Mouse (Mus musculus) neutrophil, adult 5-6 weeks (primary cell): Measurements from ENCODE around the gene Arf3. TPM values are rescaled to one million over a fixed set of nuclear protein-coding genes. Genes with fewer than 3 reads are reported as not detected.
A peak's percentile ranks its signal among the peaks of the same experiment; 100 is the strongest.

ENCODE experiments used
- ATAC-seq: fragments of 151-379, 151-347 bp; 2 replicates; pipeline ENCODE4 v1.8.0; 2017; ENCODE audit warnings: mild to moderate bottlenecking, moderate TSS enrichment; ENCODE audit not compliant: insufficient number of reproducible peaks, poor library complexity, low FRiP score, severe bottlenecking; ENCODE audit errors: extremely low read depth
- total RNA-seq: library from RNA; stranded (forward); fragments of 200-1000 nt; gene quantifications from 2 replicates; pipeline ENCODE4 v1.2.3, GENCODE M21; 2017

The Arf3 gene
- total RNA-seq, 1 experiment from 2014 or later, result 53.5 TPM

- no peak for ATAC-seq
Observed at GRCm38 (mm10) chr15:98730790-98731189, 32.2 kb downstream of the Arf3 start.

GRCm38 (mm10) chr15:98729791-98730545 lies 33.0 kb downstream of the Arf3 start:
- no peak for ATAC-seq

- ATAC-seq, result no peak
Observed at GRCm38 (mm10) chr15:98728366-98728765, 34.6 kb downstream of the Arf3 start.

- peak; percentile 5; the same call in 1 of the 2 replicates for ATAC-seq
Observed at GRCm38 (mm10) chr15:98727443-98728321, 35.3 kb downstream of the Arf3 start, which contains the start of gene Fkbp11. Gene Fkbp11 (minus strand): TSS chr15:98728198.

- no peak for ATAC-seq
Observed at GRCm38 (mm10) chr15:98726746-98727145, 36.3 kb downstream of the Arf3 start.

- no peak for ATAC-seq
Observed at GRCm38 (mm10) chr15:98726079-98726478, 36.9 kb downstream of the Arf3 start.

- no peak for ATAC-seq
Observed at GRCm38 (mm10) chr15:98724441-98724840, 38.6 kb downstream of the Arf3 start.

GRCm38 (mm10) chr15:98722854-98723253 lies 40.2 kb downstream of the Arf3 start:
- ATAC-seq, result no peak

- no peak for ATAC-seq
Observed at GRCm38 (mm10) chr15:98722191-98722590, 40.8 kb downstream of the Arf3 start.

GRCm38 (mm10) chr15:98717301-98717700 lies 45.7 kb downstream of the Arf3 start:
- ATAC-seq, result peak; percentile 16; the same call in 1 of the 2 replicates

- ATAC-seq, result no peak
Observed at GRCm38 (mm10) chr15:98714230-98714652, 48.8 kb downstream of the Arf3 start.

GRCm38 (mm10) chr15:98710442-98710841 lies 52.6 kb downstream of the Arf3 start:
- 0 out of 2 replicates have a peak, but pooled peaks have one; percentile 37 for ATAC-seq

- ATAC-seq, result peak; percentile 70; the same call in 1 of the 2 replicates
Observed at GRCm38 (mm10) chr15:98707766-98708372, 55.1 kb downstream of the Arf3 start, which contains the start of gene Ccdc65. Gene Ccdc65 (plus strand): TSS chr15:98708207.

- ATAC-seq, result no peak
Observed at GRCm38 (mm10) chr15:98704312-98704711, 58.7 kb downstream of the Arf3 start.

- peak; percentile 80 for ATAC-seq
Observed at GRCm38 (mm10) chr15:98699190-98700105, 63.6 kb downstream of the Arf3 start.

GRCm38 (mm10) chr15:98696216-98696615 lies 66.8 kb downstream of the Arf3 start:
- no peak for ATAC-seq

GRCm38 (mm10) chr15:98695726-98696125 lies 67.3 kb downstream of the Arf3 start:
- ATAC-seq, result no peak

- ATAC-seq, result no peak
Observed at GRCm38 (mm10) chr15:98692171-98692715, 70.8 kb downstream of the Arf3 start.
